Mouse (Mus musculus) E14TG2a.4 (cell line): ENCODE results near the gene Sos2.
A peak's percentile ranks its signal among the peaks of the same experiment; 100 is the strongest.

ENCODE experiments used
- H3K27me3 ChIP-seq: 2 replicates; pipeline ENCODE4 v1.6.1; 2014; ENCODE audit warnings: low read length, control low read depth; ENCODE audit not compliant: insufficient read depth
- H3K36me3 ChIP-seq: 2 replicates; pipeline ENCODE4 v1.6.1; 2014; ENCODE audit warnings: low read length, control low read depth; ENCODE audit not compliant: insufficient read depth
- H3K4me1 ChIP-seq: replicated peaks from 2 replicates; pipeline ENCODE4 v1.6.1; 2014; ENCODE audit warnings: low read depth, low read length, control low read depth
- H3K4me3 ChIP-seq: replicated peaks from 2 replicates; pipeline ENCODE4 v1.5.1; 2014; ENCODE audit warnings: mild to moderate bottlenecking, low read length
- H3K9me3 ChIP-seq: 2 replicates; pipeline ENCODE4 v1.6.1; 2014; ENCODE audit warnings: low read length, control low read depth
- CTCF ChIP-seq: conservative IDR thresholded peaks from 2 replicates; pipeline ENCODE4 v1.5.1; 2014; ENCODE audit warnings: low read length
- NANOG ChIP-seq: IDR thresholded peaks from 2 replicates; pipeline ENCODE4 v1.6.1; 2014; ENCODE audit warnings: borderline replicate concordance, low read length, mixed read lengths
- POU5F1 ChIP-seq: IDR thresholded peaks from 2 replicates; pipeline ENCODE4 v1.6.1; 2014; ENCODE audit warnings: low read length, borderline replicate concordance

The Sos2 gene

DNA sequence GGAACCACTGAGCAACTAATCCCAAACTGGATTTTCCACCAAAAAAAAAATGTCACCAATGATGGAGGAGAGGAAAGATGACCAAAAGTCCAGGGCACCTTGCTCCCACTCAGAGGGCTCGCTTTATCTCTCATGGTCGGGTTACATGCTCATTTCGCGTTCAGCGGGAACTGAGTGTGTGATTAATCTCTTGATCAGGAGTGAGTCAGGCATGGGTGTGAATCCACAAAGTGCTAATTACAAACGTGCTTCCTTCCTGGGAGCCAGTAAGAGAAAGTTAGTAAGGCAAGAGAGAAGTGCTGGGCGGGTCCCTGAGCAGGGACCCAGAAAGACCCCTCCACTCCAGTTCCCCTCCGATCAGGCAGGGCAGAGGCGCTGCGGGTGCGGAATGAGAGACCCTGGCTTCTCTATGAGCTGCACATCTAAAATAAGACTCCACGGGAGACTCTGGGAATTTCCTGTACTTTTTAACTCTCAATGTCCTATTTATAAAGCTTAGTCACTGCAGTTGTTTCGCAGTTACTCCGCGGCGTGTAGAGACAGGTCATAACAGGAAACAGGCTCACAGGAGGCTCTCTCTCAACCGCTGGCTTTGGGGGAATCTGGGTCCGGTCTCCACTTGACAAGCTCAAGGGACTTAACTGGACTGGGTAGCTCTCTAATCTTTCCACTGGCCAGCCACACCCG is 143.8 kb downstream of the Sos2 start:
- Histone ChIP-seq H3K36me3 (no peaks in the 10 kb centered on the region), H3K27me3 (peaks cover 48% of the 10 kb centered on the region), H3K4me1 (peaks cover 19% of the 10 kb centered on the region), H3K4me3 (peak overlapping the region; percentile 60), H3K9me3 (no peaks in the 10 kb centered on the region)
- TF ChIP-seq POU5F1 (no peak), NANOG (no peak), CTCF (no peak)

DNA sequence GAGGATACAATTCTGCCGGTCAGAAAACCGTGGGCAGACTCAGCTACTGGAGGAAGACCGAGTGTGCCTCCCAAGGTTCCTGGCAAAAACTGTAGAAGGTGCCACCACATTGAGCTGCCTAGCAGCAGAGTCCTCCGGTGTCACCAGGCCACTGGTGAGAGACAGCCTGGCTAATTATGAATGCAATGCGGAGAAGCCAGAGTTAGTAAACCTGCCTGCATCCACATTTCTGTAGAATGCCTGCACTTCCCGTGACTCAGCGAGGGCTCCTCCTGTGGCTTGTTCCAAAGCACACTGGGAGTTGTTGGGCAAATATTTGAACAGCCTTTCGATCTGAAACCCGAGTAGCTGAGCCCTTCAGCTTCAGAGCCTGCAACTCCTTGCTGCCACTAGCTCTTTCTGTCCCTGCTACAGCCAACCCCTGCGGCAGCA is 144.4 kb downstream of the Sos2 start:
- no peaks in the 10 kb centered on the region for H3K36me3 ChIP-seq
- H3K4me3 ChIP-seq, result peak overlapping the region; percentile 60; the same call in 1 of the 2 replicates
- peaks cover 19% of the 10 kb centered on the region for H3K4me1 ChIP-seq
- no peaks in the 10 kb centered on the region for H3K9me3 ChIP-seq
- peaks cover 48% of the 10 kb centered on the region for H3K27me3 ChIP-seq
- TF ChIP-seq NANOG, result no peak
- no peak for TF ChIP-seq CTCF
- TF ChIP-seq POU5F1, result no peak

DNA sequence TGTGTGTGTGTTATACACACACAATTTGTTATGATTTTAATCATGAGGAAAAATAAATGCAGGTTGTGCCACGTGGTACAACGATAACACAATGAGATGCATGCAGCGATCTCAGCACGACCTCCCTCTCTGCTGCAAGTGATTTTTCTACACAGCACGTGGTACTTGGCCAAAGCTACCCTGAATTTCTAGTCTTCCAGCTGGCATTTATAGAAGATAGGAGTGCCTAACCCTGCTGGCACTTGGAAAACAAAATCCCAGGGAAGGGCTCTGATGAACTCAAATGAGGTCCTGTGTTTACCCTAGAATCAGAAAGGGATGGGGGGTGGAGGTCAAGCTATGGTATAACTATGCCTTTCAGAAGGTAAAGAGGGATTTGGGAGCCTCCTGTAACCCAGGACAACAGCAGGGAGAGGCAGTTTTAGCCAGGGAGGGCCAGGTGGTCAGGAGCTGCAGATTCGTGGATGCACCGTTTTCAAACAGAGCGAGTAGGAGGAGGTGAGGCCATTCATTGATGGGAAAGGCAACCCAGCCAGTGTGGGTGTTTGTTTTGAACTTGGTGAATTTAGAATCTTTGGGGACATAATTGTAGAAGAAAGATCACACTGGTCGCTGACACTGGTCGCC is 144.9 kb downstream of the Sos2 start:
- Histone ChIP-seq H3K9me3 (no peaks in the 10 kb centered on the region), H3K27me3 (peaks cover 48% of the 10 kb centered on the region), H3K4me3 (no peak overlapping the region), H3K36me3 (no peaks in the 10 kb centered on the region), H3K4me1 (peaks cover 19% of the 10 kb centered on the region)
- TF ChIP-seq CTCF (no peak), NANOG (no peak), POU5F1 (no peak)
